Mouse (Mus musculus) heart, postnatal 0 days (tissue): ENCODE data around the gene Ldlr.

Source experiments
- CTCF ChIP-seq: IDR thresholded peaks from 2 replicates; pipeline ENCODE4 v1.5.1; 2016; ENCODE audit warnings: antibody characterized with exemption, control low read depth, low read depth
- EP300 ChIP-seq: IDR thresholded peaks from 2 replicates; pipeline ENCODE4 v1.6.1; 2016; ENCODE audit warnings: antibody characterized with exemption, low read depth

DNA sequence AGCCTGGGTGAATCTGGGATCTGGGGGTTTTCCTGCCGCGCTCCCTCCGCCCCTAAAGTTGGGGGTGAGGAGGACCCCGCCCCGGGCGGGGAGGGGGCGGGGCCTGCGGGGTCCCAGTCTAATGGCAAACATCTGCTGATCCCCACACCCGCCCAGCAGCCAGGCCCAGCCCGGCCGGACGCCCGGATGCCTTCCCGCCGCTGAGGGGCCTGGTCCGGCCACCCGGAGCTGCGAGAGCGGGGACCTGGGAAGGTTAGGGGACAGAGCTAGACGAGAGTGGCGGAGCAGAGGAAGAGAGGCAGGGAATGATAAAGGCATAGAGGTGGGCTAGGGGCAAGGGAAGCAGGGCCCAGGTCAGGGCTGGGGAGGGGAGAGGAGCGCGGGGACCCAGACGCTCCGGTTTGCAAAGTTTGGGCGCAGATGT lies 74.7 kb downstream of the Ldlr start:
- TF ChIP-seq CTCF (no peak), EP300 (no peak)
